Mouse (Mus musculus): ENCODE data around the gene Sh3glb2.

GRCm38 (mm10) chr2:30342544-30342943, 16.6 kb downstream of the Sh3glb2 start:
- TF ChIP-seq POLR2A (IDR thresholded peaks at IDR 0.05; ENCODE audit: borderline replicate concordance, extremely low read depth, low read depth, low read length) (no peak), CTCF (IDR thresholded peaks at IDR 0.05; ENCODE audit: insufficient read depth, low read length) (no peak)
